Mouse (Mus musculus) midbrain, embryonic 13.5 days (tissue): ENCODE measurements at regions not wholly inside any gene's neighbourhood (a gene's known extent, or its start where the extent isn't known, plus 50 kb on each side); places are given as distances from the start of the nearest gene placed in this dataset.

Experiments
- ATAC-seq: fragments of 200-750 bp; cut with Nextera tagmentation; 2 replicates; pipeline ENCODE4 v1.8.0; 2017; ENCODE audit warnings: mild to moderate bottlenecking, moderate TSS enrichment, moderate library complexity
- H3K27ac ChIP-seq: fragments of 300-500 bp; sonication (generic); 2 replicates; pipeline ENCODE4 v1.5.1; 2015; ENCODE audit warnings: inconsistent platforms, mild to moderate bottlenecking, moderate library complexity
- H3K27me3 ChIP-seq: fragments of 300-500 bp; sonication (generic); 2 replicates; pipeline ENCODE4 v1.6.1; 2015; ENCODE audit warnings: mild to moderate bottlenecking, inconsistent platforms
- H3K36me3 ChIP-seq: fragments of 300-500 bp; sonication (generic); 2 replicates; pipeline ENCODE4 v1.6.1; 2015; ENCODE audit warnings: mild to moderate bottlenecking, inconsistent platforms
- H3K4me1 ChIP-seq: fragments of 300-500 bp; sonication (generic); replicated peaks from 2 replicates; pipeline ENCODE4 v1.6.1; 2015; ENCODE audit warnings: inconsistent platforms
- H3K4me2 ChIP-seq: fragments of 300-500 bp; sonication (generic); replicated peaks from 2 replicates; pipeline ENCODE4 v1.6.1; 2015; ENCODE audit warnings: moderate library complexity, mild to moderate bottlenecking, inconsistent platforms
- H3K4me3 ChIP-seq: fragments of 300-500 bp; sonication (generic); replicated peaks from 2 replicates; pipeline ENCODE4 v1.5.1; 2015; ENCODE audit warnings: mild to moderate bottlenecking, inconsistent platforms
- H3K9ac ChIP-seq: fragments of 300-500 bp; sonication (generic); replicated peaks from 2 replicates; pipeline ENCODE4 v1.6.1; 2015; ENCODE audit warnings: mild to moderate bottlenecking, inconsistent platforms
- H3K9me3 ChIP-seq: fragments of 300-500 bp; sonication (generic); 2 replicates; pipeline ENCODE4 v1.6.1; 2016; ENCODE audit warnings: mild to moderate bottlenecking, inconsistent platforms
- WGBS: fragments of 180-500 bp; shearing (Covaris S2); methylation state at CpG from one replicate; pipeline ENCODE4 v1.1.7; 2015; 5-methylcytosine and 5-hydroxymethylcytosine counted together

- Histone ChIP-seq H3K27me3 (no peaks in the 10 kb centered on the region), H3K9ac (no peak overlapping the region), H3K9me3 (no peaks in the 10 kb centered on the region), H3K4me3 (no peak overlapping the region), H3K36me3 (no peaks in the 10 kb centered on the region), H3K4me1 (0 out of 2 replicates have a peak, but pooled peaks cover 4% of the 10 kb centered on the region), H3K4me2 (no peak overlapping the region), H3K27ac (no peak overlapping the region)
- WGBS, result 73% methylated on average over 7 of the region's 7 CpGs
- no peak for ATAC-seq
Measured at GRCm38 (mm10) chr3:39320851-39321250, 434.1 kb downstream of the Fat4 start.

- H3K4me1 ChIP-seq, result 0 out of 2 replicates have a peak, but pooled peaks cover 4% of the 10 kb centered on the region
- no peak overlapping the region for H3K9ac ChIP-seq
- no peak overlapping the region for H3K4me3 ChIP-seq
- no peak for ATAC-seq
- no peak overlapping the region for H3K27ac ChIP-seq
- no peaks in the 10 kb centered on the region for H3K9me3 ChIP-seq
- 75% methylated on average over 5 of the region's 5 CpGs for WGBS
- H3K27me3 ChIP-seq, result no peaks in the 10 kb centered on the region
- no peaks in the 10 kb centered on the region for H3K36me3 ChIP-seq
- H3K4me2 ChIP-seq, result no peak overlapping the region
Measured at GRCm38 (mm10) chr3:39322225-39322624, 435.5 kb downstream of the Fat4 start.

DNA sequence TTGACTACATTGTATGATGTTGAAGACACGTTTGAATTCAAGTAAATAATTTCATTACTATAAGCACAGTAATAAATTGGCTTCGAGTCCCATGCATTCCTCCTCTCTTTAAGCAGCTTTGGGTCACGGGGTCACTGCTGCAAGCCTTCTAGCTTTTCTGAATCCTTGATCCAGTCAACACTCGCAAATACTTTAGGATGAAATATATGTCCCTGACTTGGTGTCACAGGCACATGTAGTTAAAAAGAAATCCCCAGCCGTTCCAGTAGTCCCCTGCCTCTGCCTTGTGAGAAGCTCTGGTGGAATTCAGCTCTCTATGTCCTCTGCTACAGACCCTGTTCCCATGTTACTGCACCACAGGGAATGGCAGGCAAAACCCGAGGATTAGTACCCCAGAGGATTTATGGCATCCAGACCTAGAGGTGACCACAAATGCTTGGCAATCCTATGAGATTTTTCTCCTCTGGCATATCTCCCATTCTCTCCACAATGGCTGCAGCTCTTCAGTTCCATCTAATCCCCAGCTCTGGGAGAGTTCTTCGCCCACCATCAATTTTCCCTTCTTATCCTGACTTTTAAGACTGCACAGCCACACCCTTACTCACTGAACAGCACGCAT, 449.0 kb downstream of the Fat4 start:
- H3K36me3 ChIP-seq, result no peaks in the 10 kb centered on the region
- no peak for ATAC-seq
- H3K4me2 ChIP-seq, result no peak overlapping the region
- WGBS, result 48% methylated on average over 8 of the region's 8 CpGs
- 0 out of 2 replicates have a peak, but pooled peaks cover 4% of the 10 kb centered on the region for H3K9me3 ChIP-seq
- H3K4me1 ChIP-seq, result no peaks in the 10 kb centered on the region
- H3K27me3 ChIP-seq, result no peaks in the 10 kb centered on the region
- no peak overlapping the region for H3K4me3 ChIP-seq
- no peak overlapping the region for H3K9ac ChIP-seq
- H3K27ac ChIP-seq, result no peak overlapping the region

DNA sequence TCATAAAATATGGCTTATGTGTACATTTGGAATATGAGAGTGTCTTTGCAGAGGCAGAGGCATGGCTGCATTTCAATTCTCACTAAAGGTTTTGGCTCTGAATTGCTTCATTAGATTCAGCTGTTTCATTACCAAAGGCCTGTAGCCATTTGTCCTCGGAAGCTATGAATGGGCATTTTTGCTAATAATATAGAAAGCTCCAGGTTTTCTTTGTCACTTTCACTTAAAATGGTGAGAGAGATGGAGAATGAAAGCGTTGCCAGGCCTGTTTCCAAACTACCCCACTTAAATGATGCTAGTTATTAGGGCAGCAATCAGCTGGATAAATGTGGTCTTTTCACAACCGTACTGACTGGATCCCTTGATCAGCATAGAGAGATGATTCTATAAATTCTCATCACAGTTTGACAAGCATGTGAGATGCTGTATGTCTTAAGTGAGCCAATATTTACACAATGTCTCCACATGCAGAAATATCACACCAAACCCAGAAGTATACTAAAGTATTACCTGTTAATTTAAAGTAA, 454.5 kb downstream of the Fat4 start:
- ATAC-seq, result no peak
- Histone ChIP-seq H3K4me2 (no peak overlapping the region), H3K9ac (no peak overlapping the region), H3K4me3 (no peak overlapping the region), H3K27me3 (no peaks in the 10 kb centered on the region), H3K36me3 (no peaks in the 10 kb centered on the region), H3K9me3 (no peaks in the 10 kb centered on the region), H3K27ac (no peak overlapping the region), H3K4me1 (no peaks in the 10 kb centered on the region)
- 76% methylated on average over 3 of the region's 3 CpGs for WGBS

GRCm38 (mm10) chr3:39344078-39344477, 457.3 kb downstream of the Fat4 start:
- H3K4me1 ChIP-seq, result no peaks in the 10 kb centered on the region
- H3K27ac ChIP-seq, result no peak overlapping the region
- no peaks in the 10 kb centered on the region for H3K27me3 ChIP-seq
- no peaks in the 10 kb centered on the region for H3K36me3 ChIP-seq
- no peak overlapping the region for H3K4me2 ChIP-seq
- H3K9me3 ChIP-seq, result no peaks in the 10 kb centered on the region
- H3K9ac ChIP-seq, result no peak overlapping the region
- no peak overlapping the region for H3K4me3 ChIP-seq
- no peak for ATAC-seq
- 85% methylated on average over 3 of the region's 3 CpGs for WGBS

GRCm38 (mm10) chr3:39347578-39347977, 460.8 kb downstream of the Fat4 start:
- Histone ChIP-seq H3K27ac (no peak overlapping the region), H3K27me3 (no peaks in the 10 kb centered on the region), H3K4me2 (no peak overlapping the region), H3K4me3 (no peak overlapping the region), H3K9me3 (no peaks in the 10 kb centered on the region), H3K36me3 (no peaks in the 10 kb centered on the region), H3K4me1 (no peaks in the 10 kb centered on the region), H3K9ac (no peak overlapping the region)
- 96% methylated on average over 4 of the region's 4 CpGs for WGBS
- ATAC-seq, result no peak

DNA sequence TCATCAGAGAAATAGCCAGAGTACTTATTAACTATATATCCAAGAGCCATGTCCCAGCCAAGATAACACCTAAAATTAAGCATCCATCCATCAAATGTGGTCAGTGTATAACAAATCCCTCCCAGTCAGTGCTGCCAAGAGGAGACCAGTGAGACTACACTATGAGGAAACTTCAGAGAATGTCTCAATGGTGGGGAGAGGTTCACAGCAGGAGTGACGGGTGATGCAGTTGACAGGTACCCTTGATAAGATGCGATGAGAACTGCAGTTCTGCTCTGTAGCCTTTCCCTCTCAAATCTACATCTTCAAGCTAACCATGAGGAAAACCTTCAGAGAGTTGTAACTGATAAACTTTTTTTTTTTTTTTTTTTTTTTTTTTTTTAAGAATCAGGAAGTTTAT, 470.3 kb downstream of the Fat4 start:
- Histone ChIP-seq H3K27me3 (no peaks in the 10 kb centered on the region), H3K36me3 (no peaks in the 10 kb centered on the region), H3K9me3 (no peaks in the 10 kb centered on the region), H3K27ac (no peak overlapping the region), H3K4me1 (no peaks in the 10 kb centered on the region), H3K4me3 (no peak overlapping the region), H3K9ac (no peak overlapping the region), H3K4me2 (no peak overlapping the region)
- 88% methylated on average over 2 of the region's 2 CpGs for WGBS
- no peak for ATAC-seq

- no peak overlapping the region for H3K9ac ChIP-seq
- H3K4me3 ChIP-seq, result no peak overlapping the region
- no peaks in the 10 kb centered on the region for H3K36me3 ChIP-seq
- no peaks in the 10 kb centered on the region for H3K4me1 ChIP-seq
- ATAC-seq, result no peak
- no peak overlapping the region for H3K4me2 ChIP-seq
- H3K27me3 ChIP-seq, result no peaks in the 10 kb centered on the region
- H3K9me3 ChIP-seq, result no peaks in the 10 kb centered on the region
- WGBS, result 57% methylated on average over 2 of the region's 2 CpGs
- H3K27ac ChIP-seq, result no peak overlapping the region
Measured at GRCm38 (mm10) chr3:39360278-39360677, 473.5 kb downstream of the Fat4 start.

DNA sequence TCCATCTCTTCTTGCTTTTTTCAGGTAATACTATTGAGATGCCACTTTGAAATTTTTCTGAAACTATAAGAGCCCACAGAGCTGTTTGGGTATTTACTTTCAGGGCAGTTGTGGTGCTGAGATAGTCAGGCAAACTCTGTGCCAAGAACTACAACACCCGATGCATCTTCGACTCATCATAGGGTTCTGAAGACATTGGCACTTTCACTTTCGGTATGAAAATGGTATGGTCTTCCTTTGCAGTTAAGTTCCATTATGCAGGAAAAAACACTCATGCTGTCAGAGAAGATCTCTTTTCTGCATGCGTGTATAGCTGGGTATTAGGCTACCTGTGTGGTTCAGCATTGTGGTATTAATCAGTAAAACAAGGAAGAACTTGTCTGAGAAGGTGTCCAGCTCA, 484.2 kb downstream of the Fat4 start:
- ATAC-seq, result no peak
- Histone ChIP-seq H3K36me3 (no peaks in the 10 kb centered on the region), H3K27ac (no peak overlapping the region), H3K4me2 (no peak overlapping the region), H3K9me3 (no peaks in the 10 kb centered on the region), H3K4me3 (no peak overlapping the region), H3K9ac (no peak overlapping the region), H3K27me3 (no peaks in the 10 kb centered on the region), H3K4me1 (no peaks in the 10 kb centered on the region)
- WGBS, result 93% methylated on average over 4 of the region's 4 CpGs

DNA sequence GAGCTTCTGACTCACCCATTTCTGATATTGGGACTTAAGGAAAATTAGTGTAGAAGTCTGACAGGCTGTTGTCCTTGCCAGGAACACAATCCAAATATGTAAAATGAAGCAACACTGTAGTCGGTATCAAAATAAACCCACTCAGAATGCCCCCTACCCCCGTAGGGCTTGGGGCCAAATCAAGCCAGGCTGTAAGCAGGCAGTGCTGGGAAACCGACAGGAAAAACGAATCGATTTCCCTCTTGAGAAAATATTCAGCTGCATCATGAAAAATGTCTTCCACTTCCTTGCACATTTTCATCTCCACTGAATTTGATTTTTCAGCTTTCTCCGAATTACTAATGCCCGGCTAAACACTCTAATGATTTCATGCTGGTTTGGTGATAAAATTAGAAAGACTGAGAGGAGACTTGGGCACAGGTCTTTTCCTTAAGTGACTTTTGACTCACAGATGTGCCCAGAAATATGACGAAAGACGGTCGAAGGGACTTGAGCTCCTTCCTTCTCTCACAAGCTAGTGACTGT, 485.7 kb downstream of the Fat4 start:
- Histone ChIP-seq H3K27me3 (no peaks in the 10 kb centered on the region), H3K9me3 (no peaks in the 10 kb centered on the region), H3K36me3 (no peaks in the 10 kb centered on the region), H3K27ac (no peak overlapping the region), H3K4me1 (no peaks in the 10 kb centered on the region), H3K4me3 (no peak overlapping the region), H3K4me2 (no peak overlapping the region), H3K9ac (no peak overlapping the region)
- no peak for ATAC-seq
- WGBS, result 85% methylated on average over 10 of the region's 10 CpGs

GRCm38 (mm10) chr3:39375465-39375864, 488.7 kb downstream of the Fat4 start:
- Histone ChIP-seq H3K36me3 (no peaks in the 10 kb centered on the region), H3K4me3 (no peak overlapping the region), H3K4me2 (no peak overlapping the region), H3K27ac (no peak overlapping the region), H3K27me3 (no peaks in the 10 kb centered on the region), H3K4me1 (no peaks in the 10 kb centered on the region), H3K9me3 (no peaks in the 10 kb centered on the region), H3K9ac (no peak overlapping the region)
- no peak for ATAC-seq
- 91% methylated on average over 5 of the region's 5 CpGs for WGBS

GRCm38 (mm10) chr3:39388491-39388890, 501.8 kb downstream of the Fat4 start:
- Histone ChIP-seq H3K9ac (no peak overlapping the region), H3K36me3 (no peaks in the 10 kb centered on the region), H3K4me2 (no peak overlapping the region), H3K9me3 (no peaks in the 10 kb centered on the region), H3K27ac (no peak overlapping the region), H3K4me1 (no peaks in the 10 kb centered on the region), H3K27me3 (no peaks in the 10 kb centered on the region), H3K4me3 (no peak overlapping the region)
- WGBS, result 86% methylated on average over 1 of the region's 1 CpGs
- no peak for ATAC-seq

- Histone ChIP-seq H3K9ac (no peak overlapping the region), H3K4me1 (no peaks in the 10 kb centered on the region), H3K4me2 (no peak overlapping the region), H3K27ac (no peak overlapping the region), H3K4me3 (no peak overlapping the region), H3K9me3 (no peaks in the 10 kb centered on the region), H3K36me3 (no peaks in the 10 kb centered on the region), H3K27me3 (no peaks in the 10 kb centered on the region)
- no peak for ATAC-seq
- 66% methylated on average over 9 of the region's 9 CpGs for WGBS
Measured at GRCm38 (mm10) chr3:39390442-39390841, 503.7 kb downstream of the Fat4 start.
